Mouse (Mus musculus) bone marrow, adult 2 months (tissue): Measurements from ENCODE around the gene Fggy.

Experiments used
- CTCF ChIP-seq: fragments of 200-500 bp; IDR thresholded peaks from 2 replicates; pipeline ENCODE4 v1.5.1; 2011; ENCODE audit warnings: low read length, control low read depth; ENCODE audit not compliant: control insufficient read depth, insufficient read depth
- POLR2A ChIP-seq: fragments of 200-500 bp; IDR thresholded peaks from 2 replicates; pipeline ENCODE4 v1.6.1; 2011; ENCODE audit warnings: low read depth, mild to moderate bottlenecking, control low read depth, low read length, borderline replicate concordance; ENCODE audit not compliant: control insufficient read depth

DNA sequence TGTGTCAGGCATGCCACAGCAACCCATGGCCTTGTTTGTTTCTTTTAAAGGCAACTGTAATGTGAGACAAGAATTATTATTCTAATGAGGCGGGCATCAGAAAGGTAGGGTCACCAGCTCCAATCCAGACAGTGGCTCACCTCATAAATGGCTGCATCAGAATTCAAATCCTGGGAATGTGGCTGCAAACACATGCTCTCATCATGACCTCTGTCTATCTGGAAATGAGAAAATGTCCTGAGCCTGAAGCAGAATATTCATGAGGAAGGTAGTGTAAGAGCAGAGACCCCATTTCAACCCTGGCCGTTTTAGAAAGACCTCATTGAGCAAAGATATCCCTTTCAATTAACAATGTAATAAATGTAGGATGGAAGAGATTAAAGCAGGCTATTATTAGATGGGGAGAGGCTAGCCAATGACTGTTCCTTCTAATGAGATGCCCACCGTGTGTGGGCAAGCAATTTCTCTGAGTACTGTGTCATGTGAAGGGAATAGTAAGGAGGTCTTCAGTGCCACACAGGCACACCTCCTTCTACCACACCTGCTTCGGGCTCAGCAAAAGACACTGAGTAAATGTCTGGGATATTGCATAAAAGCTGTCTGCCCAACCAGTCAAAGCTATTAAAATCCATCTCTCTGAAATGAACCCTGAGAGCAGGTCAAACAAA, 37.2 kb upstream of the Fggy start:
- TF ChIP-seq CTCF: no peak
- TF ChIP-seq POLR2A: no peak
